Mouse (Mus musculus) lung, adult 2 months (tissue): Measurements from ENCODE around the gene Tubgcp6. TPM values are rescaled to one million over a fixed set of nuclear protein-coding genes. Genes with fewer than 3 reads are reported as not detected.

Experiments used
- DNase-seq: peaks from one replicate; pipeline ENCODE4 v3.0.0; 2022
- H3K4me1 ChIP-seq: fragments of 200-500 bp; 2 replicates; pipeline ENCODE4 v1.6.1; 2011; ENCODE audit warnings: low read length; ENCODE audit not compliant: control insufficient read depth, insufficient read depth
- H3K4me3 ChIP-seq: fragments of 200-500 bp; replicated peaks from 2 replicates; pipeline ENCODE3; 2011; ENCODE audit warnings: low read depth, mild to moderate bottlenecking, control low read depth, low read length; ENCODE audit errors: extremely low read depth
- CTCF ChIP-seq: fragments of 200-500 bp; IDR thresholded peaks from 2 replicates; pipeline ENCODE4 v1.5.1; 2011; ENCODE audit warnings: mild to moderate bottlenecking, low read length, control low read depth; ENCODE audit not compliant: insufficient read depth
- POLR2A ChIP-seq: fragments of 200-500 bp; IDR thresholded peaks from 2 replicates; pipeline ENCODE4 v1.6.1; 2011; ENCODE audit warnings: low read depth, mild to moderate bottlenecking, control low read depth, low read length, borderline replicate concordance; ENCODE audit errors: extremely low read depth
- WGBS: fragments of 180-500 bp; shearing (Covaris S2); methylation state at CpG from one replicate; pipeline ENCODE4 v1.1.7; 2018; 5-methylcytosine and 5-hydroxymethylcytosine counted together
- polyA plus RNA-seq: library from polyadenylated mRNA; depleted of rRNA; stranded (reverse); fragments of >200 nt; gene quantifications from 2 replicates; pipeline ENCODE4 v1.2.3, GENCODE M21; 2012; rRNA removed

Tubgcp6 gene
- polyA plus RNA-seq: 27.1 and 30.3 TPM in 2 replicates

DNA sequence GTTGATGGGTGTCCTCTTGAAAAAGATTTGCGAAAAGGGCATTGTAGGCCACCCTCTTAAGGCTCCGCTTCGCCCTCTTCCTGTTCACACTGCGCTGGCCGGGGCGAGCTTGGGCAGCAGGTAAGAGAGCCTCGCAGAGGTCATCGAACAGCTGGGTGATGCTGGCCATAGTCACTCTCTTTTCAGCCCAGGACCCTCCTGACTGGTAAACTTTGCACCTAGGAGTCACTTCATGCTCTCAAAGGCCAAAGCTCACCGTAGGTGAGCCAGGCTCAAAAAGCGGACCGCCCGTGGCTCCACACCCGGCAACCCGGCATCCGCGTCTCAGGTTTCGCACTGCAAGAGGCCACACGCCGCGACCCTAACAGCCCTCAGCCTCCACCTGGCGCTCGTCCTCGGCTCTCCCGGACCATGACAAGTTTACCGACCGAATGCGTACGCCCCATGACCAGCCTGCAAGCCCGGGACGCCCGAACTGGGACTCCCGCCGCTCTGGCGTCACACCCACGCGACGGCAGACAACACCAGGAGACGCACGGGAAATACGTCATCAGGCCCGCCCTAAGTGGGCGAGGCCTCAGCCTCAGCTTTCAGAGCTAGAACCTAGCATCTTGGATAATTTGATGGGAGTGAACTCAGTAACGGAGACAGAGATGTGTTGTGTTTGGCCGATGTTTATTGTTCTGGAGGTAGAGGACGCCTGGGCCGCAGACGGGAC is at the start of gene Tubgcp6:
Gene Tubgcp6 (minus strand): TSS at position 464 of the 718 bp plus-strand sequence.
- peak; percentile 99 for DNase-seq
- WGBS: under 1% methylated on average over 47 of the region's 47 CpGs
- Histone ChIP-seq H3K4me3 (peak within 1 kb of the TSS; percentile 73), H3K4me1 (peaks cover 13% of the 10 kb centered on the region)
- TF ChIP-seq POLR2A (peak; percentile 84), CTCF (no peak)

DNA sequence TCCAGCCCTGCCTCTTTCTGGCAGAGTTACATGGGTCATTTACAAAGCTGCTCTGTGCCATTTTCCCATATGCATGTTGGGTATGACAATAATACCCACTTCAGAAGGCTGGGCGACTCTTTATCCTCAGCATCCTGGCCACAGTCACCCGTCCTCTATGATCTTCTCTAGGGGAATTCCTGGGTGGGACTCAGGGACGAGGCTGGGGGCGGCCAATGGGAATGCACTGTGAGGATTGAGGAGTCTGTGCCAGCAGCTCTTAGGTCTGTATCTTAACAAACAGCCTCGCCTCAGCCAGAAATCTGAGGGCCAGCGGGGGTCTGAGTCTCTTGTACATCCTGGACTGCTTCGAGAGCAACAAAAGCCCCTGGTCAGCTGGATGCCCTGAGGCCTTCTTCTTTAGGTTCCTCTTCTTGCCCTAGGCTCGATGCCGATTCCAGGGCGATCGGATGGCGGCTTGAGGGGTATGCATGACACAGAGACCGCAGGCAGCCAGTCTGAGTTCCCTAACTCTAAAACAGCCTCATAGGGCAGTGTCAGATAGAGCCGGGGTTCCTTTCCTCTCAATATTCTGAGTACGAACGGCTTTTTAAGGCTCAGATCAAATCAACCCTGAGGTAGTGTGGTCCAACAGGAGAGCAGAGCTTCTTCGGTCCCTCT is 49.5 kb upstream of the Tubgcp6 start:
- Histone ChIP-seq H3K4me1 (peaks cover 33% of the 10 kb centered on the region), H3K4me3 (peak overlapping the region; percentile 70)
- 36% methylated on average over 17 of the region's 17 CpGs for WGBS
- DNase-seq: no peak
- TF ChIP-seq POLR2A: no peak
- no peak for TF ChIP-seq CTCF

DNA sequence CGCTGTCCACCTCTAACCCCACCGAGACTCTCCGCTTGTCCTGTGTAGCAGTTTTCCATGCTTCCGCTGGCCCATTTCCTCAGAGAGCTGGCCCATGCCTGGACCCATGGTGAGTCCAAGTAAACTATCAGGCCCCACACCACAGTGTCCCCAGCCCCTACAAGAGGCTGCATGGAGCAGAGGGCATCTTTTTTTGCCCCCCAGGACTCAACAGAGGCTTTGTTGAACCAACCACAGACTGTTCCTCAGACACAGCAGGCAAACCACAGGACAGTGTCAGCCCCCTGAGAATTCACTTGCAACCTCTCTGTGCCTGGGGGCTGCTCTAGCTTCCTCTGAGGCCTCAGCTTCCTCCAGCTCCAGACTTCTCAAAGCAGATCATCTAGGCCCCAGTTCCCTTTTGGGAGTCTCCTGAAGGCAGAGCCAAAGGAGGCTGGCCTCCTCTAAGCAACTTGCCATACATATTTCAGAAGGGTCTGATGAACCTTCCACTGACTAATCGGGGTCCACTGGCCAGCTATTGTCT is 48.7 kb upstream of the Tubgcp6 start:
- no peak for DNase-seq
- Histone ChIP-seq H3K4me3 (no peak overlapping the region), H3K4me1 (peaks cover 27% of the 10 kb centered on the region)
- WGBS: 88% methylated on average over 5 of the region's 5 CpGs
- TF ChIP-seq POLR2A (no peak), CTCF (no peak)

DNA sequence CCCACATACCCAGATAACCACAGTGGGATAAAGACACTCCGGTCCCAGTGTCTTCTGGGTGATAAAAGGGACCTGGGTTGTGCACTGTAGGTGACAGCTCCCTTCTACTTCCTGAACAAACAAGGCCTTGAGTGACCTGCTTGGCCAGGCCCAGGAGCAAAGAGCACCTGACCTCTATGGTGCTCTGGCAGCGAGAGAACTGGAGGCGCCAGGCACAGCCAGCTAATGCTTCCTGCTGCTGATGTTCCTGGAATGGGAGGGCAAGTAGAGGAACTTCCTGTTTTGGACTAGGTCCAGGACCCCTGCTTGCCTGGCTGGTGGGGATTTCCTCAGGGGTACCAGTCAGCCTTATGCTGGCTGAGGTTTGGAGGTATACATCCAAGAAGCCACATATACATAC is 47.2 kb upstream of the Tubgcp6 start:
- TF ChIP-seq CTCF (no peak), POLR2A (no peak)
- Histone ChIP-seq H3K4me3 (no peak overlapping the region), H3K4me1 (peaks cover 27% of the 10 kb centered on the region)
- peak; percentile 57 for DNase-seq
- 14% methylated on average over 3 of the region's 3 CpGs for WGBS

DNA sequence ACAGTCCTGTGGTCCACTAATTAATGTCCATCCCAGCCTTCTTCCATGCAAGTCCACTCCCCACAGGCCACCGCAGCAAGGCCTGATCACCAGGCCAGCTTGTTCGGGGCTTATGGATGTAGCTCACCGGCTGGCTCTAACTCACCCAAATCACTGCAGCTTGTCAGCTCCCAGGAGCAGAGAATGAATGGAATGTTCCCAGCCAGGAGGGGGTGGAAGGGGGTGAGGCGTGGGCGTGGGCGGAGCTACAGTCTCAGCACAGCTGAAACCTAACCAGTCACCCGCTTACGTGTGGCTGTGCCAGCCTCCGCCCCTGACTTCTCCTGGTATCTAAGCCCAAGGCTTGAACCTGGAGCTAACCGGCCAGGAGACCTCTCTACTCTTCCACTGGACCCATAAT is 46.5 kb upstream of the Tubgcp6 start:
- 17% methylated on average over 10 of the region's 10 CpGs for WGBS
- peaks cover 27% of the 10 kb centered on the region for H3K4me1 ChIP-seq
- H3K4me3 ChIP-seq: peak overlapping the region; percentile 51
- DNase-seq: peak; percentile 83
- TF ChIP-seq CTCF (no peak), POLR2A (0 out of 2 replicates have a peak, but pooled peaks have one; percentile 28)

DNA sequence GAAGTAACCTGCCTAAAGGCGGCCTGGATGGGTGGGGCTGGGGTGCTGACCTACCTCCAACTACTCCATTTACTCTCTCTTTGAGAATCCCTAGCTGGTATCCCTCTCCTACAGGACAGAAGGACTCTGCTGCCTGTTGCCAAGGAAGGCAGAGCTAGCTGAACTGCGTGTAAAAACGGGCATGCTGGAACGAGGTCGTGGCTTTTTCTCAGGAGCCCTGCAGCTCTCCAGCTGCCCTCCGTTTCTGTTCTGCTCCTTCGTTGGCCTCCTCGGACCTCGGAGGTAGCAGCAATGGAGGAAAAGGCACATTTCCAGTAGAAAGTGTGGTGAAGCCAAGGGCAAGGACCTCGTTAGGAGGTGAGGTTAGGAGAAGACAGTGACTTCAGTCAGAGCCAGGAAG is 46.0 kb upstream of the Tubgcp6 start:
- 41% methylated on average over 10 of the region's 10 CpGs for WGBS
- TF ChIP-seq CTCF: no peak
- no peak for TF ChIP-seq POLR2A
- H3K4me3 ChIP-seq: no peak overlapping the region
- no peak for DNase-seq
- peaks cover 25% of the 10 kb centered on the region for H3K4me1 ChIP-seq

DNA sequence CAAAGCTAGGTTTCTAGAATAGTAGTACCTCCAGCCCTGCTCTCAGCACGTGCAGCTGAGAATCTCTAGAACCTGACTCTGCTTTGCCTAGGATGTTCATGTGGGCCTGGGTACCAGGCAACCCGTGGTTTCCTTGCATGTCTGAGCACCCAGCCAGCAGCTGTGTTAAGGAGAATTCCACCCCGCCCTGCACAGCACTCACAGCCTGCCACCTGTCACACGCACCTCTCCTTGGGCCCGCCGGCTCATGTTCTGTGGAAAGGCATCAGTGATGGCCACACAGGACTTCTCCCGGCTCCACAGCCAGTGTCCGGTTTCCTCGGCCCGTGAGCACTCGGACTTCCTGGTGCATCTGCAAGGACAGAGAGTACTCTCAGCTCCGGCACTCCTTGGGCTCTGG is 42.6 kb upstream of the Tubgcp6 start:
- Histone ChIP-seq H3K4me3 (no peak overlapping the region), H3K4me1 (peaks cover 18% of the 10 kb centered on the region)
- DNase-seq: no peak
- WGBS: 88% methylated on average over 12 of the region's 12 CpGs
- TF ChIP-seq CTCF (no peak), POLR2A (no peak)

DNA sequence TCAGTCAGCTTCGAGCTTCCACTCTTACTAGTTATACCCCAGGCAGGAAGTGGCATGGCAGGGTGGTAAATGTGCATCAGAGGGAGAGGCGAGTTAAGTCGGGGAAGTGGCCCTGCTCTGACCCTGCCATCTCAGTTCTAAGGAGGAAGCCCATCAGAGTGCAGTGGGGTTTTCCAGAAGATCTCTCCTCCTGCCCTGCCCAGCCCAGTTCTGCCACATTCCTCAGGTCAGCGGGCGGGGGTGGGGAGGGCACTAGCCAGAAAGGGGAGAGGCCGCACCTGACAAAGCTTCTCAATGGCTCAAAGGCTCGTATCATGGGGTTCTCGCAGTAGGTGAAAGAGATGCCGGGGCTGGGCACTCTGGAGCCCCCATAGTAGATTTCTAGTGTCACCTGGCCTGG is 38.5 kb upstream of the Tubgcp6 start:
- DNase-seq: peak; percentile 69
- Histone ChIP-seq H3K4me1 (peaks cover 2% of the 10 kb centered on the region; the same call in 1 of the 2 replicates), H3K4me3 (no peak overlapping the region)
- TF ChIP-seq POLR2A (no peak), CTCF (no peak)
- 70% methylated on average over 9 of the region's 9 CpGs for WGBS

DNA sequence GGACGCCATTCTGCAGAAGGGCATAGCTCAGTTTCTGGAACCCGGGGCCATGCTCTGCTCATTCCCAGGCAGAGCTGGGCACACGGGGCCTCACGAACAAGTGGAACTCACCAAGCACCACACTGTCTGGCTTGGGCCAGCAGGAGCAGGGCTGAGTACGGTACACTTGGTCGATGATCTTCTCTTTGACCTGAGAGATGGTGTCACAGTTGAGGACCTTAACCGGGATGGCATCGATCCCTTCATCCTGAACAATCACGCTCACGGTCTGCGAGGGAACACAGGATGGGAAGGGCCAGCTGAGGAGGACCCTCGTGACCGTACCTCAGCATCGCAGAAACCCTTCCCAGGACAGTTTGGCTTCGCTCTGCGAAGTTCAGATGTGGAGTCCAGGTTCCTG is 35.6 kb upstream of the Tubgcp6 start:
- Histone ChIP-seq H3K4me1 (peaks cover 2% of the 10 kb centered on the region; the same call in 1 of the 2 replicates), H3K4me3 (no peak overlapping the region)
- 95% methylated on average over 16 of the region's 16 CpGs for WGBS
- no peak for TF ChIP-seq CTCF
- no peak for TF ChIP-seq POLR2A
- no peak for DNase-seq
